14 mouse cellular contexts compared by ENCODE assay signal in genomic region chr1:144883633-144884032, GRCm38 (mm10).
"Had no signal": no experiment of that assay in that cellular context is flagged by ENCODE, and none has a peak within 500 bp of the region (broad histone marks: within the 10 kb centered on the region; RNA-seq: fewer than 3 reads in every experiment).

No protein-coding gene starts in this region.

- H3K27me3 ChIP-seq: kidney, embryonic 15.5 days; liver, embryonic 15.5 days; neural tube, embryonic 13.5 days had no signal

- H3K4me3 ChIP-seq: kidney, embryonic 15.5 days; left cerebral cortex, adult 2 months; limb, embryonic 10.5 days; liver, embryonic 15.5 days; neural tube, embryonic 13.5 days had no signal

- ATAC-seq: lung, postnatal 0 days had no signal

- H3K9me3 ChIP-seq: kidney, embryonic 15.5 days; limb, embryonic 10.5 days; liver, embryonic 15.5 days; neural tube, embryonic 13.5 days had no signal

- H3K36me3 ChIP-seq: kidney, embryonic 15.5 days; limb, embryonic 10.5 days; liver, embryonic 15.5 days; neural tube, embryonic 13.5 days had no signal

- H3K27ac ChIP-seq: kidney, embryonic 15.5 days; left cerebral cortex, adult 2 months; limb, embryonic 10.5 days; liver, embryonic 15.5 days; neural tube, embryonic 13.5 days had no signal

- DNase-seq: kidney, adult 2 months; kidney, postnatal 14 days; lung, adult 2 months; lung, postnatal 36 days; right cerebral cortex, adult 18-20 months; right cerebral cortex, postnatal 25 days; thymus, postnatal 4 days had no signal

- H3K4me2 ChIP-seq: kidney, embryonic 15.5 days; liver, embryonic 11.5 days; liver, embryonic 15.5 days; neural tube, embryonic 13.5 days had no signal

- H3K9ac ChIP-seq: kidney, embryonic 15.5 days; liver, embryonic 15.5 days; neural tube, embryonic 13.5 days had no signal

- H3K4me1 ChIP-seq: kidney, embryonic 15.5 days; limb, embryonic 10.5 days; liver, embryonic 15.5 days; neural tube, embryonic 13.5 days had no signal
